9 mouse cellular contexts compared by ENCODE assay signal in the genomic region with DNA sequence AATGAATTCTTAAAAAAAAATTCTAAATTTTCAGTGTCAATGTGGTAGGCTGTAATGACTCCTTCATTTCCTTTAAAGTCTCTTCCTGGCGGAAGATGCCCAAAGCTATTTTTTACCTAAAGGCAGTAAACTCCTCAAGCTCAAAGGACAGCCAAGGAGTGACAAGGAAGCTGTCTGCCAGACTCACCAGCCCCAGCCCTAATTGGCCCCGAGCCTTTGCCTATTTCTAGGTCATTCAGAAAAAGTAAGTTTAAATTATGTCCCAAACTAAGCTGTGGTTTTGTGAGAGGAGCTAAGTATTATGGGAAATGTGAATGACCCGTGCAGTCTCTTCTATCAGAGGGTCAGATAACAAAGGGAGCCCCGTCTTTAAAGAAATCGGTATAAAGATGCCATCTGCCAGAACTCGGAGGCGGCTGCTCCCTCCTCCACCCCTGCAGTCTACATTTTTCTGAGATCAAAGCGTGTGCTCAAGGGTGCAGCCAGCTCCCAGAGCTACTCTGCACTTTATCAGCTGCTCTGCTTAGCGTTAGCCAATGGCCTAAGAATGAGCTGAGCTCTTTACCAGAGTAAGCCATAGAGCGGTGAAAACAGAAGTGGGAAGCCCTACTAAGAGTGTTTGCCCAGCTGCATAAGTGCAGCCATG. TPM values are rescaled to one million over a fixed set of nuclear protein-coding genes. Genes with fewer than 3 reads are reported as not detected.
DNase-seq lines count a peak whose midpoint lies in the region; ATAC-seq and TF ChIP-seq lines count a peak whose summit lies in the region.
"Had no signal": no experiment of that assay in that cellular context is flagged by ENCODE, and none has a peak within 500 bp of the region (broad histone marks: within the 10 kb centered on the region; RNA-seq: fewer than 3 reads in every experiment).

No protein-coding gene starts in this region.

- peak overlapping the region; percentile 84 for H3K27ac ChIP-seq in hindbrain, embryonic 10.5 days
- H3K27ac ChIP-seq in hindbrain, embryonic 16.5 days (ENCODE audit: low read depth, low read length): no peak overlapping the region
- peak overlapping the region; percentile 46; the same call in 1 of the 2 replicates for H3K27ac ChIP-seq in heart, postnatal 0 days (ENCODE audit: low read depth)
- H3K27ac ChIP-seq in midbrain, embryonic 15.5 days: peak overlapping the region; percentile 62

- 0 out of 2 replicates have a peak, but pooled peaks cover 3% of the 10 kb centered on the region for H3K36me3 ChIP-seq in hindbrain, embryonic 10.5 days
- no peaks in the 10 kb centered on the region for H3K36me3 ChIP-seq in hindbrain, embryonic 16.5 days (ENCODE audit: control insufficient read depth, insufficient read depth, low read length)
- no peaks in the 10 kb centered on the region for H3K36me3 ChIP-seq in heart, postnatal 0 days (replicated peaks; ENCODE audit: control insufficient read depth, insufficient read depth, low read length)
- H3K36me3 ChIP-seq in midbrain, embryonic 15.5 days (replicated peaks): no peaks in the 10 kb centered on the region

- 0 out of 2 replicates have a peak, but pooled peaks cover 14% of the 10 kb centered on the region for H3K9me3 ChIP-seq in hindbrain, embryonic 10.5 days
- H3K9me3 ChIP-seq in hindbrain, embryonic 16.5 days (ENCODE audit: control insufficient read depth, low read length): no peaks in the 10 kb centered on the region
- H3K9me3 ChIP-seq in heart, postnatal 0 days (replicated peaks; ENCODE audit: control insufficient read depth, low read length): no peaks in the 10 kb centered on the region
- no peaks in the 10 kb centered on the region for H3K9me3 ChIP-seq in midbrain, embryonic 15.5 days

- WGBS in hindbrain, embryonic 10.5 days: 16% methylated on average over 10 of the region's 10 CpGs
- 7% methylated on average over 10 of the region's 10 CpGs for WGBS in hindbrain, embryonic 16.5 days
- WGBS in heart, postnatal 0 days: 12% methylated on average over 10 of the region's 10 CpGs
- WGBS in midbrain, embryonic 15.5 days: 6% methylated on average over 10 of the region's 10 CpGs

- H3K4me1 ChIP-seq in hindbrain, embryonic 10.5 days (replicated peaks): peaks cover 27% of the 10 kb centered on the region
- H3K4me1 ChIP-seq in hindbrain, embryonic 16.5 days (ENCODE audit: control insufficient read depth, insufficient read depth, low read depth, low read length): no peaks in the 10 kb centered on the region; the same call in 1 of the 2 replicates
- peaks cover 19% of the 10 kb centered on the region; the same call in 1 of the 2 replicates for H3K4me1 ChIP-seq in heart, postnatal 0 days (ENCODE audit: control insufficient read depth, insufficient read depth)
- peaks cover 12% of the 10 kb centered on the region for H3K4me1 ChIP-seq in midbrain, embryonic 15.5 days

- ATAC-seq in hindbrain, embryonic 16.5 days: no peak
- peak; percentile 67 for ATAC-seq in heart, postnatal 0 days (ENCODE audit: insufficient read depth, low read depth)
- ATAC-seq in midbrain, embryonic 15.5 days (replicated peaks): peak; percentile 75

- TF ChIP-seq CTCF in heart, postnatal 0 days (IDR thresholded peaks at IDR 0.05; ENCODE audit: low read depth): no peak

- TF ChIP-seq EP300 in heart, postnatal 0 days (IDR thresholded peaks at IDR 0.05; ENCODE audit: low read depth): no peak

- DNase-seq in hindbrain, embryonic 10.5 days (ENCODE audit: low spot score): peak; percentile 40
- DNase-seq in brain, adult 2 months (ENCODE audit: low read depth, low spot score): peak; percentile 66
- DNase-seq in heart, postnatal 0 days (ENCODE audit: low spot score): peak; percentile 39
- no peak for DNase-seq in right cerebral cortex, adult 18-20 months
- DNase-seq in right cerebral cortex, postnatal 36 days (ENCODE audit: low spot score in 2 of 2): no peak
- DNase-seq in spleen, postnatal 4 days (ENCODE audit: low spot score in 2 of 2): no peak
- DNase-seq: kidney, adult 2 months had no signal

- 0 out of 2 replicates have a peak overlapping the region, but pooled peaks have one; percentile 6 for H3K4me3 ChIP-seq in hindbrain, embryonic 10.5 days
- H3K4me3 ChIP-seq in hindbrain, embryonic 16.5 days (ENCODE audit: low read length): no peak overlapping the region
- H3K4me3 ChIP-seq in heart, postnatal 0 days (ENCODE audit: low read depth, low read length): no peak overlapping the region
- H3K4me3 ChIP-seq in midbrain, embryonic 15.5 days: no peak overlapping the region

- H3K4me2 ChIP-seq in hindbrain, embryonic 16.5 days (ENCODE audit: low read length): no peak overlapping the region
- peak overlapping the region; percentile 17 for H3K4me2 ChIP-seq in heart, postnatal 0 days (ENCODE audit: low read depth, low read length)
- H3K4me2 ChIP-seq in midbrain, embryonic 15.5 days: no peak overlapping the region

- no peaks in the 10 kb centered on the region for H3K27me3 ChIP-seq in hindbrain, embryonic 10.5 days (ENCODE audit: insufficient read depth, poor library complexity, severe bottlenecking)
- no peaks in the 10 kb centered on the region for H3K27me3 ChIP-seq in hindbrain, embryonic 16.5 days (replicated peaks; ENCODE audit: control insufficient read depth, insufficient read depth, low read length)
- no peaks in the 10 kb centered on the region for H3K27me3 ChIP-seq in heart, postnatal 0 days (ENCODE audit: control insufficient read depth, insufficient read depth, low read length)
- no peaks in the 10 kb centered on the region for H3K27me3 ChIP-seq in midbrain, embryonic 15.5 days (replicated peaks)

- no peak overlapping the region for H3K9ac ChIP-seq in hindbrain, embryonic 16.5 days (ENCODE audit: low read depth, low read length)
- no peak overlapping the region for H3K9ac ChIP-seq in heart, postnatal 0 days (replicated peaks; ENCODE audit: low read depth, low read length)
- no peak overlapping the region for H3K9ac ChIP-seq in midbrain, embryonic 15.5 days

RNA-seq across cellular contexts. Expression of gene Evl, which starts 7.9 kb away (rescaled TPM):
- polyA plus RNA-seq in hindbrain, embryonic 10.5 days (2016; fragmentation: Nextera tagmentation; extraction: Ambion mirVana): 59.1 and 75.2 TPM in 2 replicates
- polyA plus RNA-seq in hindbrain, embryonic 16.5 days (2015; fragmentation: Nextera tagmentation; extraction: Ambion mirVana): 186 and 204 TPM in 2 replicates
- 39.5 and 54.2 TPM in 2 replicates for total RNA-seq in heart, postnatal 0 days (2014; rRNA removed; ENCODE audit: low replicate concordance)
- 22.4 and 26.6 TPM in 2 replicates for polyA plus RNA-seq in heart, postnatal 0 days (2015; fragmentation: Nextera tagmentation; extraction: Ambion mirVana)
- polyA plus RNA-seq in midbrain, embryonic 15.5 days (2015; fragmentation: Nextera tagmentation; extraction: Ambion mirVana): 291 and 297 TPM in 2 replicates

Comparison
In these comparisons a context has a peak if more than half of its experiments do, and no peak if none do; other contexts are left out.
1. DNase-seq: peak in hindbrain, embryonic 10.5 days (single experiment), brain, adult 2 months (single experiment) and heart, postnatal 0 days (single experiment); none in right cerebral cortex, adult 18-20 months (single experiment), right cerebral cortex, postnatal 36 days (0 of 2) and spleen, postnatal 4 days (0 of 2).